Mouse (Mus musculus) thymus, adult 2 months (tissue): ENCODE data around the gene Icam5. TPM values are rescaled to one million over a fixed set of nuclear protein-coding genes. Genes with fewer than 3 reads are reported as not detected.
A peak's percentile ranks its signal among the peaks of the same experiment; 100 is the strongest.

Experiments
- DNase-seq: peaks from one replicate; pipeline ENCODE4 v3.0.0; 2021
- H3K27ac ChIP-seq: fragments of 200-500 bp; 2 replicates; pipeline ENCODE4 v1.5.1; 2012; ENCODE audit warnings: low read length, control low read depth; ENCODE audit not compliant: control insufficient read depth, insufficient read depth
- H3K27me3 ChIP-seq: fragments of 200-500 bp; 2 replicates; pipeline ENCODE4 v1.6.1; 2012; ENCODE audit warnings: mild to moderate bottlenecking, low read length, moderate library complexity, mixed read lengths; ENCODE audit not compliant: control insufficient read depth, insufficient read depth
- H3K36me3 ChIP-seq: fragments of 200-500 bp; 2 replicates; pipeline ENCODE4 v1.6.1; 2012; ENCODE audit warnings: mild to moderate bottlenecking, low read length, moderate library complexity; ENCODE audit not compliant: control insufficient read depth, insufficient read depth
- H3K4me1 ChIP-seq: fragments of 200-500 bp; replicated peaks from 2 replicates; pipeline ENCODE4 v1.6.1; 2012; ENCODE audit warnings: low read length; ENCODE audit not compliant: control insufficient read depth, insufficient read depth
- H3K4me3 ChIP-seq: fragments of 200-500 bp; 2 replicates; pipeline ENCODE4 v1.5.1; 2012; ENCODE audit warnings: mild to moderate bottlenecking, low read length, control low read depth, moderate library complexity; ENCODE audit not compliant: control insufficient read depth, insufficient read depth
- CTCF ChIP-seq: fragments of 200-500 bp; IDR thresholded peaks from 2 replicates; pipeline ENCODE4 v1.5.1; 2012; ENCODE audit warnings: mild to moderate bottlenecking, control low read depth, low read length, moderate library complexity, borderline replicate concordance; ENCODE audit not compliant: control insufficient read depth, poor library complexity, insufficient read depth; ENCODE audit errors: extremely low read depth
- POLR2A ChIP-seq: fragments of 200-500 bp; IDR thresholded peaks from 2 replicates; pipeline ENCODE4 v1.6.1; 2012; ENCODE audit warnings: mild to moderate bottlenecking, low read length, control low read depth, moderate library complexity; ENCODE audit not compliant: control insufficient read depth, poor library complexity, insufficient read depth; ENCODE audit errors: extremely low read depth
- WGBS: fragments of 180-500 bp; shearing (Covaris S2); methylation state at CpG from one replicate; pipeline ENCODE4 v1.1.7; 2018; 5-methylcytosine and 5-hydroxymethylcytosine counted together
- polyA plus RNA-seq: library from polyadenylated mRNA; depleted of rRNA; stranded (reverse); fragments of >200 nt; gene quantifications from 2 replicates; pipeline ENCODE4 v1.2.3, GENCODE M21; 2012

Gene Icam5
- polyA plus RNA-seq, 1 experiment: 0.63 TPM

DNA sequence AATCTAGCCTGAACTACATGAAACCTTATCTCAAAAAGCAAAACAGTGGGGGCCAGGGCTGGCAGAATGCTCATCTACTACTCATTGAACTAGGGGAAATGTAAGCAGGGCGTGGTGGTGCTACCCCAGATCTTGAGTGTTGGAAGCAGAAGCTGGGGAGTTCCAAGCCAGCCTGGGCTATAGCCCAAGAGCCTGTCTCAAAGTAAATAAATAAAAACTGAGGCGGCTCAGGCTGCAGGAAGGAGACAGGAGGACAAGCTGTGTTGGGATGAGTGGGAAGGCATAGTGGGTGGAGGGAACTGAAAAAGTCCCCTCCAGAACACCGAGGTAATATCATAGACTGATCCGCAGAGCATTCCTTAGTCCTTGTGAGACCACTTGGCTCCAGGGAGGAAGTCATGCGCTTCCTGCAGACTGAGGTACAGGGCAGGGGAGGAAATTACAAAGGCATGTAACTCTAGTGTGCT lies 20.0 kb upstream of the Icam5 start:
- no peaks in the 10 kb centered on the region for H3K27me3 ChIP-seq
- no peak overlapping the region for H3K4me3 ChIP-seq
- no peak for DNase-seq
- TF ChIP-seq POLR2A (no peak), CTCF (no peak)
- no peak overlapping the region for H3K27ac ChIP-seq
- peaks cover 7% of the 10 kb centered on the region; the same call in 1 of the 2 replicates for H3K36me3 ChIP-seq
- WGBS: 43% methylated on average over 5 of the region's 5 CpGs
- H3K4me1 ChIP-seq: peaks cover 23% of the 10 kb centered on the region

DNA sequence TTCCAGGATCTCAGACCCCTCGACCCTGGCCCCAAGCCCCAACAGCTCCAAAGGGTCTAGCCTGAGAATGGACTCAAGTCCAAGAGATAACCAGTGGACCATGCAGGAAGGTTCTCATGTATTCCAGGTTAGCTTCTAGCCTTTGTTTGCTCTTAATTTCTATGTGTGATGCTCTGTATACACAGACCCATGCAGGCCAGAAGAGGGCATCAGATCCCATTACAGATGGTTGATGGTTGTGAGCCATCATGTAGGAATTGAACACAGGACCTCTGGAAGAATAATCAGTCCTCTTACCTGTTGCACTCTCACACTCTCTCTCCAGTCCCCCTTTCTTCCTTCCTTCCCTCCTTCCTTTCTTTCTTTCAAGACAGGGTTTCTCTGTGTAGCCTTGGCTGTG lies 19.5 kb upstream of the Icam5 start:
- Histone ChIP-seq H3K27me3 (no peaks in the 10 kb centered on the region), H3K4me3 (no peak overlapping the region), H3K36me3 (peaks cover 7% of the 10 kb centered on the region; the same call in 1 of the 2 replicates), H3K4me1 (peaks cover 27% of the 10 kb centered on the region), H3K27ac (no peak overlapping the region)
- no peak for TF ChIP-seq POLR2A
- TF ChIP-seq CTCF: no peak
- DNase-seq: no peak
- 0% methylated on average over 1 of the region's 1 CpGs for WGBS

DNA sequence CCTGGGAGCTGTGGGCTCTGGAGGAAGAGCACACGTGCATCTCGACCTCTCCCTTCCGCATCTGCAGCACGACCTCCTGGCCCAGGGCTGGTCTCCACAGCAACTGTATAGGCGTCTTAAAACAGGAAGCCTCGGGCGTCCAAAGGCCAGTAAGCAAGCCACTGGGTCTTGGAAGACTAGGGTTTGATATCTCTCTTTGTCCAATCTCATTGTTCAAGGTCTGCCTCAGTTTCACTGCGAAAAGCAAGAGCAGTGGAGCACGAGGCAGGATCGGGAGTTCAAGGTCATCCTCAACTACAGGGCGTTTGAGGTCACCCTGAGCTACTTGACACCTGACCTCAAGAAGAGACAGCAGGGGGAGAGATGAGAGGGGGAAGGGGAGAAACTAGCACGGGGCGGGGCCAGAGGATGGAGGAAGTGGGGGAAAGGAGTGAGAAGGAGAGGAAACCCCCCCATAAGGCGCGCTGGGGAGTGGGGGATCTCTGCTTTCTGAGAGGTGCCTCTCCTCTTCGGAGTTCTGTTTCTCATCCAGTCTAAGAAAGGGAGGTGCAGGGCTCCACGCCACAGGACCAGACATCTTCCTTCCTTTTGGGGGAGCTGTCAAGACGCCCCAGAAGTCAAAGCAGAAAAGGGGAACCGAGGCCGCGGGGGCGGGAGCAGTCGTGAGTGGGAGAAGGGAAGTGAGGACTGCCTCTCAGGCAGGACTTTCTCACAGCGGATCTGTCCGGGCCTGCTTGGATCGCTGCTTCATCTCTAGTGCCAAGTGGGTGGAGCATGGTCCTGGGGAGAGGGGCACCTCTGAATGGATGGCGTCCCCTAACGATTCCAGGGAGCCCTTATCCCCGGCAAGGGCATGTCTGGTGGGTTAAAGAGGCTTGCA lies 16.9 kb upstream of the Icam5 start:
- Histone ChIP-seq H3K4me1 (peaks cover 31% of the 10 kb centered on the region), H3K36me3 (no peaks in the 10 kb centered on the region; the same call in 1 of the 2 replicates), H3K27ac (peak overlapping the region; percentile 44), H3K27me3 (no peaks in the 10 kb centered on the region), H3K4me3 (peak overlapping the region; percentile 86)
- peak; percentile 67 for DNase-seq
- WGBS: 2% methylated on average over 29 of the region's 29 CpGs
- TF ChIP-seq CTCF (no peak), POLR2A (no peak)

DNA sequence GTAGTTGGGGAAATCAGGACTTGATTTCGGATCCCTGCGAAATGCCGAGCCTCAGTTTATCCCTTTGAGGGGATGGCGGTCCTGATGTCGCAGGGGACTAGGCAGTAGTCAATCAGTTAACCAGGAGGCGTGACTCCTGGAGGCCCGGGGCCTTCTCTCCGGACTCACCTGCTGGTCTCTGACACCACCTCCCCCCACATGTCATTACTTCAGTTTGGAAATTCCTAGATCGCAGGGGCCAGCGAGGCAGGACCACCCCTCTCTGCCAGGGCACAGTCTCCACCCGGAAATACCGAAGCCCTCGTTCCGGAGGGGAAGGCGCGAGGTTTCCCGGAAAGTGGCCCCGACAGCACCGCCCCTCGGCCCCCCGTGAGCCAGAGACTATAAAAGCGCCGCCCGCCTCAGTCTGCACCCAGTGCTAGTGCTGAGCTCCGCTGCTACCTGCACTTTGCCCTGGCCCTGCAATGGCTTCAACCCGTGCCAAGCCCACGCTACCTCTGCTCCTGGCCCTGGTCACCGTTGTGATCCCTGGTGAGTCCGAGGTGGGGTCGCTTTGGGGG lies 16.2 kb upstream of the Icam5 start, which contains the start of gene Icam1:
TSS of gene Icam1 (plus strand) at position 415 of the 560 bp plus-strand sequence.
- DNase-seq: peak; percentile 83
- Histone ChIP-seq H3K4me1 (peaks cover 31% of the 10 kb centered on the region), H3K4me3 (peak within 1 kb of the TSS; percentile 86), H3K36me3 (peaks cover 3% of the 10 kb centered on the region; the same call in 1 of the 2 replicates), H3K27me3 (no peaks in the 10 kb centered on the region), H3K27ac (peak within 1 kb of the TSS; percentile 45)
- 1% methylated on average over 30 of the region's 30 CpGs for whole genome bisulfite sequencing
- no peak for TF ChIP-seq CTCF
- TF ChIP-seq POLR2A: peak; percentile 92

DNA sequence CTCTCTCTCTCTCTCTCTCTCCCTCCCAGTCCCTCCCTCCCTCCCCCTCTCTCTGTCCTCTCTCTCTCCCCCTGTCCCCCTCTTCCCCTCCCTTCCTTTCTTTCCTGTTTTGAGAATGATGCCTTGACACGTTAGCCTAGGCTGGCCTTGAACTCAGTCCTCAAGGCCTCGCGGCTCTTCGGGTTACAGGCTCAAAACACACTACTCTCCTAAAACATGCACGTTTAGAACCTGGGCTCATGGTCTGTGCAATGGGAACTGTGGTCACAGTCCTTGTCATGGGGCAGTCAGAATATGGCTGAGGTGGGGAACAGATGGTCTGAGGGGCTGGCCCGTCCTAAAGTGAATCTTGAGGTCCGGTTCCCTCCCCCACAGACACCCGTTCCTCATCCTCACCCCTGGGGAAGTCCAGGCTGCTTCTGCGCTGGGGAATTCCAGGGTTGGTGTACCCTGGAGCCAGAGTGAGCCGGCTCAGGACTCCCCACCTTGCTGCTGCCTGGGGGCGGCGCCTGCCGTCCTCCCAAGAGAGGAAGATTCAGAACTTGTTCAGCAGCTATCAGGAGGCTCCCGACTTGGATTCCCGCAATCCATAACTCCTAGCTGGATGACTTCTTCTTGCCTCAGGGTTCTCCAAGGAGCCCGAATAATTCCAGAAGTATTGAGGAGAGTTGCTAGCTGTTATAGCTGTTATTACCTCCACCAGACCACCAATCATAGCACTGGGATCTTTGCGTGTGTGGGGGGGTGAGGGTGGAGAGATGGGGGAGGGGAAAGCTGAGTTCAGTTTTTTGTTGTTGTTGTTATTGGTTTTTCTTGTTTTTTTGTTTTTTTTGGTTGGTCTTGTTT lies 15.3 kb upstream of the Icam5 start:
- 7% methylated on average over 17 of the region's 17 CpGs for WGBS
- DNase-seq: peak; percentile 27
- peak overlapping the region; percentile 21; the same call in 1 of the 2 replicates for H3K27ac ChIP-seq

More for the DNA sequence above, 15.3 kb upstream of the Icam5 start:
- H3K27me3 ChIP-seq: no peaks in the 10 kb centered on the region
- TF ChIP-seq CTCF (no peak), POLR2A (no peak)
- peaks cover 31% of the 10 kb centered on the region for H3K4me1 ChIP-seq
- H3K4me3 ChIP-seq: peak overlapping the region; percentile 86
- peaks cover 3% of the 10 kb centered on the region; the same call in 1 of the 2 replicates for H3K36me3 ChIP-seq
